Mouse (Mus musculus) hindbrain, postnatal 0 days (tissue): ENCODE data around the gene Cbx4. TPM values are rescaled to one million over a fixed set of nuclear protein-coding genes. Genes with fewer than 3 reads are reported as not detected.

Experiments
- ATAC-seq: fragments of 200-750 bp; cut with Nextera tagmentation; 2 replicates; pipeline ENCODE4 v1.8.0; 2017; ENCODE audit warnings: mild to moderate bottlenecking, moderate TSS enrichment, moderate library complexity
- DNase-seq: peaks from one replicate; pipeline ENCODE4 v3.0.0-alpha.2; 2015; ENCODE audit warnings: low spot score
- H3K27ac ChIP-seq: fragments of 300-500 bp; sonication (generic); 2 replicates; pipeline ENCODE4 v1.5.1; 2014; ENCODE audit warnings: mild to moderate bottlenecking
- H3K27me3 ChIP-seq: fragments of 300-500 bp; sonication (generic); 2 replicates; pipeline ENCODE4 v1.6.1; 2014; ENCODE audit warnings: low read length, mixed read lengths; ENCODE audit not compliant: insufficient read depth
- H3K36me3 ChIP-seq: fragments of 300-500 bp; sonication (generic); 2 replicates; pipeline ENCODE4 v1.6.1; 2014; ENCODE audit warnings: low read length, mixed read lengths; ENCODE audit not compliant: insufficient read depth
- H3K4me1 ChIP-seq: fragments of 300-500 bp; sonication (generic); 2 replicates; pipeline ENCODE4 v1.6.1; 2014; ENCODE audit warnings: antibody characterized with exemption, low read length, mixed read lengths; ENCODE audit not compliant: insufficient read depth
- H3K4me2 ChIP-seq: fragments of 300-500 bp; sonication (generic); 2 replicates; pipeline ENCODE4 v1.6.1; 2014; ENCODE audit warnings: low read depth, mild to moderate bottlenecking, low read length, moderate library complexity, mixed read lengths
- H3K4me3 ChIP-seq: fragments of 300-500 bp; sonication (generic); 2 replicates; pipeline ENCODE4 v1.5.1; 2014; ENCODE audit warnings: low read length
- H3K9ac ChIP-seq: fragments of 300-500 bp; sonication (generic); replicated peaks from 2 replicates; pipeline ENCODE4 v1.6.1; 2014; ENCODE audit warnings: mild to moderate bottlenecking, low read length, moderate library complexity, mixed read lengths
- H3K9me3 ChIP-seq: fragments of 300-500 bp; sonication (generic); 2 replicates; pipeline ENCODE4 v1.6.1; 2016; ENCODE audit warnings: low read length, mixed read lengths
- CTCF ChIP-seq: IDR thresholded peaks from 2 replicates; pipeline ENCODE4 v1.5.1; 2016; ENCODE audit warnings: antibody characterized with exemption, control low read depth, low read depth
- WGBS: fragments of 180-500 bp; shearing (Covaris S2); extraction: QIAGEN DNeasy Blood & Tissue Kit; methylation state at CpG from one replicate; pipeline ENCODE4 v1.1.7; 2014; 5-methylcytosine and 5-hydroxymethylcytosine counted together
- polyA plus RNA-seq: library from polyadenylated mRNA; unstranded; fragments of >200 nt; fragmentation: Nextera tagmentation; extraction: Ambion mirVana; gene quantifications from 2 replicates; pipeline ENCODE4 v1.2.1, GENCODE M21; 2015
- total RNA-seq: library from RNA; depleted of rRNA; stranded (reverse); fragments of >200 nt; gene quantifications from 2 replicates; pipeline ENCODE4 v1.2.3, GENCODE M21; 2014

Gene Cbx4
- total and polyA plus RNA-seq, 2 experiments from 2014 or later, result 23.7 to 33.6 TPM

- no peaks in the 10 kb centered on the region for H3K9me3 ChIP-seq
- no peak for TF ChIP-seq CTCF
- ATAC-seq (peak; percentile 48; the same call in 1 of the 2 replicates), DNase-seq (peak; percentile 79)
- H3K4me3 ChIP-seq, result peak overlapping the region; percentile 30
- H3K9ac ChIP-seq, result 0 out of 2 replicates have a peak overlapping the region, but pooled peaks have one; percentile 10
- no peak overlapping the region for H3K27ac ChIP-seq
- H3K4me2 ChIP-seq, result peak overlapping the region; percentile 58
- no peaks in the 10 kb centered on the region for H3K36me3 ChIP-seq
- H3K4me1 ChIP-seq, result peaks cover 11% of the 10 kb centered on the region
- H3K27me3 ChIP-seq, result peaks cover 75% of the 10 kb centered on the region
- WGBS, result under 1% methylated on average over 39 of the region's 39 CpGs
These were observed 39.3 kb downstream of the Cbx4 start for GRCm38 (mm10) chr11:119046601-119047245.

DNA sequence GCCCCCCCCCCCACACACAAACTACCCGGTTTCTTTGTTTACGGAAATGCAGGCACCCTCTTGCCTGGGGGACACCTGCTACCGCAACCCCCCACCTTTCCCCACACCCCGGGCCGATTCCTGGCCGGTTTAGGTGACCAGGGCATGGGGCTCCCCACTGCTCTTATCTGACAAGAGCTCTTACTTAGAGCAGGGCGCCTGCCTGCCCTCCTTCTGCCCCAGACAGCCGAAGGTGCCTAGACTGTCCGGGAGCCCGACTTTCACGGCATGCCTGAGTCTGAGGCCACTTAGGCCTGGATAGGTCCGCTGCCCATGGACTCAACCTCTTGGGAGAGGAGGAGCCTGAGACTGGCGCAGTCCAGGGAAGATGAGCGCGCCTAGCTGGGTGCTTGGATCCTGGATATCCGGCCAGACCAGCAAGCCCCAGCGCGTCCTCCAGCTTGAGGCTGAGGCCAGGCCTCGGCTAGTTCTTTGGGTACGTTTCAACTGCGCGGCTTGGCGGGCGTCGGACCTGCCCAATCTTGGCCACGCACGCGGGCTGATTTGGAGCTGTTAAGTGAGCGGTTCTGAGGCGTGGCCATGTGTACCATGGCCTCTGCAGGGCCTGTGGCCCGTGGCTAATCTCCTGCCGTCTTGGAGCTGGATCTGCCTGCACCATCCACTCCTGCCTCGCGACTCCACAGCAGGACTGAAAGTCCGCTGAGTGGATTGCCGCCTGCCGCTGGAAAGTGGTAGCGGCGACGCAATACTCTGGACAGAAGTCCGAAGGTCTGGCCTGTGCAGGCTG lies 41.3 kb downstream of the Cbx4 start:
- ATAC-seq (no peak), DNase-seq (peak; percentile 65)
- TF ChIP-seq CTCF, result peak; percentile 65
- peak overlapping the region; percentile 11 for H3K4me2 ChIP-seq
- H3K27me3 ChIP-seq, result peaks cover 57% of the 10 kb centered on the region
- WGBS, result 2% methylated on average over 41 of the region's 41 CpGs
- peaks cover 18% of the 10 kb centered on the region for H3K4me1 ChIP-seq
- H3K27ac ChIP-seq, result no peak overlapping the region
- no peaks in the 10 kb centered on the region for H3K9me3 ChIP-seq
- H3K9ac ChIP-seq, result no peak overlapping the region
- 0 out of 2 replicates have a peak overlapping the region, but pooled peaks have one; percentile 11 for H3K4me3 ChIP-seq
- no peaks in the 10 kb centered on the region for H3K36me3 ChIP-seq

DNA sequence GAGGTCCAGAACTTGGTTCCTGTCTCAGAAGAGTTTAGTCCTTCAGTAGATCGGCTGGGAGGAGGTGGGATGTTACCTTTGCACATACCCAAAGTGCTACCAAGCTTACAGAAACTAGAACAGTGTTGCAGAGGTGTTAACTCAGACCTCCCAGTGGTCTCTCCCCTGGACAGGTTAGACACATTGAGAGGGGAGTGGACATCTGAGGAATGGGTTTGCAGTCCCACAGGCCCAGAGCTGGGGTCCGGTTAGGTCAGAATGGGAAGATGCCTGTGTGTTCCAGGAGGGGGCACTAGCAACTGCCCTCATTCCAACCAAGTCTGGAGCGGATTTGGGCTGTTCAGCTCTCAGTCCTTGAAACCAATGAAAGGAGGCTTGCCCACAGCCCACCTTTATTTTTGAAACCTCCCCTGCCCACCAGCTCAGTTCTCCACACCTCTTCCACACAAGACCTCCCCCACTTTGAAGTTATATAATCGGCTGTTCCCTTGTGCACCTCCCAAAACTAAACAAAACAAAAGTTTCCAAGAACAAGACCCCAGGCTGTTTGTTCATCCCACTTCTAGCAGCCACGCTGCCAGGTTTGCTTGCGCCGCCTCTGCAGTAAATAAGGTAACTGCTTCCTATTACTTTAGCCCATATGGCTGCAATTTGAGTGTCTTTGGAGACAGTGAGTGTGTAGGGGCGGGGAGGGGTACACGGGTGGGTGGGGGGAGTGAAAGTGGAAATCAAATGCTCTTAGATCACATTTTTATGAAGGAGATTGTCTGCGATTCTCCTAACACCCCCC lies 42.1 kb downstream of the Cbx4 start:
- ATAC-seq (no peak), DNase-seq (no peak)
- H3K27ac ChIP-seq, result no peak overlapping the region
- H3K36me3 ChIP-seq, result peaks cover 3% of the 10 kb centered on the region; the same call in 1 of the 2 replicates
- no peaks in the 10 kb centered on the region for H3K9me3 ChIP-seq
- 2% methylated on average over 10 of the region's 10 CpGs for WGBS
- no peak overlapping the region for H3K9ac ChIP-seq
- peaks cover 22% of the 10 kb centered on the region for H3K4me1 ChIP-seq
- TF ChIP-seq CTCF, result peak; percentile 61
- H3K4me2 ChIP-seq, result no peak overlapping the region
- no peak overlapping the region for H3K4me3 ChIP-seq
- H3K27me3 ChIP-seq, result peaks cover 50% of the 10 kb centered on the region

DNA sequence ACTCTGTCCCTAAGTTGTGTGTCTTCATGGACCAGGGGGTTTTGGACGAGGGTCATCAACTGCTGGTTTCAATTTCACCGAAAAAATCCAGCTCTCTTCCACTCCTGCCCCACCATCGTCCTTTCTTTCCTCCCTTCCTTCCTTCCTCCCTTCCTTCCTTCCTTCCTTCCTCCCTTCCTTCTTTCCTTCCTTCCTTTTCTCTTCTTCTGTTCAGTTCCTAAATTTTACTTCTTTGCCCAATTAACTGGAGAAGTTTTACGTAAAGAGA lies 42.8 kb downstream of the Cbx4 start:
- no peak for ATAC-seq
- TF ChIP-seq CTCF, result no peak

GRCm38 (mm10) chr11:119042466-119043272 lies 43.4 kb downstream of the Cbx4 start:
- peaks cover 22% of the 10 kb centered on the region for H3K4me1 ChIP-seq
- WGBS, result 2% methylated on average over 52 of the region's 52 CpGs
- no peaks in the 10 kb centered on the region for H3K9me3 ChIP-seq
- H3K36me3 ChIP-seq, result peaks cover 10% of the 10 kb centered on the region; the same call in 1 of the 2 replicates
- no peak overlapping the region for H3K4me2 ChIP-seq
- H3K4me3 ChIP-seq, result no peak overlapping the region
- peaks cover 42% of the 10 kb centered on the region for H3K27me3 ChIP-seq
- no peak overlapping the region for H3K9ac ChIP-seq
- no peak for TF ChIP-seq CTCF
- H3K27ac ChIP-seq, result no peak overlapping the region
- ATAC-seq, result no peak
- DNase-seq, result no peak

More for the DNA sequence above, 42.8 kb downstream of the Cbx4 start:
- 9% methylated on average over 4 of the region's 4 CpGs for WGBS
- no peak overlapping the region for H3K4me2 ChIP-seq
- no peaks in the 10 kb centered on the region for H3K9me3 ChIP-seq
- no peak overlapping the region for H3K27ac ChIP-seq
- DNase-seq, result no peak
- peaks cover 22% of the 10 kb centered on the region for H3K4me1 ChIP-seq
- peaks cover 43% of the 10 kb centered on the region for H3K27me3 ChIP-seq
- H3K36me3 ChIP-seq, result peaks cover 10% of the 10 kb centered on the region; the same call in 1 of the 2 replicates
- no peak overlapping the region for H3K9ac ChIP-seq
- no peak overlapping the region for H3K4me3 ChIP-seq
